Mouse (Mus musculus): ENCODE data around the gene Rere.
"Not testable (repeated sequence)": the region's sequence is repeated elsewhere in the genome, so short reads cannot be mapped to it uniquely, and the experiment has no call there.

DNA sequence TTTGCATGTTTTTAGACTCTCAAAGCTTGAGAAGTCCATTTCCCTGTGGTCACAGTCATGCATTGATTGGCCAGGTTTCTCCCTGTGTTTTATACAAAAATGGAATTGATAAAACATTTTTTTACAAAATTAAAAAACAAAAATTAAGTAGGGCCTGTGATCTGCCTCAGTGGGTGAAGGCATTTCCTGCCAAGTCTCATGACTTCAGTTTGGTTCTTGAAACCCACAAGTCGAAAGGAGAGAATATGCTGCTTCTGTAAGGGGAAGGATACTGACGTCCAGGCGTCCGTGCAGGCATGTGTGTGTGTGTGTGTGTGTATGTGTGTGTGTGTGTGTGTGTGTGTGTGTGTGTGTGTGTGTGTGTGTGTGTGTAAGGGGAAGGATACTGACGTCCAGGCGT is 231.9 kb downstream of the Rere start:
- TF ChIP-seq EP300 (IDR thresholded peaks at IDR 0.05; ENCODE audit: insufficient read depth, low read depth, low read length); CTCF (IDR thresholded peaks at IDR 0.05); POLR2A (IDR thresholded peaks at IDR 0.05; ENCODE audit: insufficient read depth, low read depth, low read length): not testable (repeated sequence)

Data from heart, adult 2 months (tissue).